Mouse (Mus musculus): Measurements from ENCODE around the gene Wdhd1.

- TF ChIP-seq CTCF (IDR thresholded peaks at IDR 0.05) (no peak), EP300 (IDR thresholded peaks at IDR 0.05) (no peak)
Measured at GRCm38 (mm10) chr14:47218766-47219606, 57.7 kb downstream of the Wdhd1 start.

Data from lung, postnatal 0 days (tissue).